Mouse (Mus musculus): Measurements from ENCODE around the gene Asb1. TPM values are rescaled to one million over a fixed set of nuclear protein-coding genes. Genes with fewer than 3 reads are reported as not detected.
A peak's percentile ranks its signal among the peaks of the same experiment; 100 is the strongest.

Gene Asb1
- polyA plus RNA-seq, 1 experiment from 2014 or later = 4.9 TPM

DNA sequence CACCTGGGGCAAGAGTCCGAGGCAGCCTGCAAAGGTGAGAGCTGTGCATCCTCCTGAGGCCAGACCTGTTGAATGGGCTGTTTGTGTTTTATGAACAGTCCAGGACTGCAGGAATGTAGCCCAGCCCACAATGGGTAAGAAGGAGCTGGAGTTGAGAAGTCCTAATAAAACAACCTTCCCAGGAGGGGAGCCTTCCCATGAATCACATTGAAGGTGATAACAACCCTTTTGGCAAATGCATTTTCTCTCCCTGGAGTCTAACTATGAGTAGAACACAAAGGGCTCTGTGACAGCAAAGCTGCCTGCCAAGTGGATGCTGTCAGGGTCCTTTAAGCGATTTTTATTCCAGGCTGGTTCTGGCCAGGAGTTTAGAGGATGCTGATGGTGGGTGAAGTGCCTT lies 40.9 kb downstream of the Asb1 start:
- H3K4me2 ChIP-seq = no peak overlapping the region
- H3K27me3 ChIP-seq = no peaks in the 10 kb centered on the region
- no peaks in the 10 kb centered on the region for H3K9me3 ChIP-seq
- no peak overlapping the region for H3K27ac ChIP-seq
- H3K4me3 ChIP-seq = no peak overlapping the region
- no peaks in the 10 kb centered on the region for H3K36me3 ChIP-seq
- H3K4me1 ChIP-seq = peaks cover 23% of the 10 kb centered on the region
- no peak overlapping the region for H3K9ac ChIP-seq
- ATAC-seq (ENCODE audit: insufficient number of reproducible peaks, low FRiP score, low TSS enrichment, low read depth) = no peak
- 41% methylated on average over 2 of the region's 2 CpGs for WGBS

DNA sequence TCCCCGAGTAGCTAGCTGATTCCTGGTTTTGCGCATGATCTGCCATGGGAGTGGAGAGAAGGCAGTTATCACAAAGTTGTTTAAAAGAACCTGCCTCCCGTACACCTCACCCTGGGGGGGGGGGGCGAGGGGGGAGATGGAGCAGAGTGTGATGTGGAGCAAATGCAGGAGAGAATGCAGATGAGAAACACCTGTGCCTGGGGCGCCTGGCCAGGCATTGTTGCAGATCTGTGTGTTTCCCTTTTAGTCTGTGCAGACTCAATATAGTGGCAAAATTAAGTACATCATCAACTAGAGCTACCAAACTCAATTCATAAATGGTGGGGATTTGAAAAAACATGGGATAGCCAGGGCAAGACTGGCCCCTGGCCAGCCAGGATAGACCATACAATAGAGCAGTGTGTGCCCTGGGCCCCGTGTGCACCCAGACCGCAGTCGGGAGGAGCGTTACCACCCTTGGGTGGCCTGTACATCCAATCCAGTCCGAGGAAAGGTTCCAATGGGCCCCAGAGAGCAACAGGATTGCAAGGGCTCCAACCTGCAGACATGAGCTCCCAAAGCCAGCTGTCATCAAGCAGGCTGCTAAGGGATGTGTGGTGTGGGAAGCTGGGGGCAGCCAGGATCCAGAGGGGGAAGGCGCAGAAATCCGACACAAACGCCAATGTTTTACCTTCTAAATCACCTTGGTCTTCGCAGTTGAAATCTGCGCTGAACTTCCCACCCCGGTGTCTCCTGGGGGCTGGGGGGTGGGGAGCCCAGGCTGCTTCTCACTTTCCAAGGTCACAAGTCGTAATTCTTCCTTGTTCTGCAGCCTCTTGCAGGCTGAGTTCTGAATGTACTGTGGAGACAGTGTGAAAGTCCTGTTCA lies 44.9 kb downstream of the Asb1 start:
- Histone ChIP-seq H3K9me3 (no peaks in the 10 kb centered on the region), H3K27me3 (no peaks in the 10 kb centered on the region), H3K4me3 (no peak overlapping the region), H3K27ac (no peak overlapping the region), H3K36me3 (no peaks in the 10 kb centered on the region), H3K9ac (no peak overlapping the region), H3K4me1 (peaks cover 19% of the 10 kb centered on the region), H3K4me2 (no peak overlapping the region)
- WGBS = 58% methylated on average over 17 of the region's 17 CpGs
- no peak; the same call in 1 of the 2 replicates for ATAC-seq (ENCODE audit: insufficient number of reproducible peaks, low FRiP score, low TSS enrichment, low read depth)

DNA sequence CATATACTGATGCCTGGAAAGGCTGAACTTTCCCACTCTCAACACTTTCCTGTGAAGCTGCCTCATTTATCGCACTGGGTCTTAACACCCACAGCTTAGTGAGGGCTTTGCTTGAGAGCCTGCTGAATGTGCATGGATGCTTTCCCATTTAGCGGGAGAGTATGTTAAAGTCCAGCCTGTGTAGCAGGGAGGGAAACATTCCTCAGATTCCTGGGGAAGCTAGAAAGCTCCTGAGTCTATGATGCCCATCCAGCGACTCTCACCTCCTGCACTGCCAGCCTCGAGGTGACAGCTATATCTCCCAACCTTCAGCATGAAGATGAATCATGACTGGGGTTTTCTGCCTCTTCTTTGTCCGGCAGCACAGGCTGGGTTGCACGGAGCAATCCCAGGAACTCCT lies 49.4 kb downstream of the Asb1 start:
- Histone ChIP-seq H3K27me3 (no peaks in the 10 kb centered on the region), H3K4me3 (no peak overlapping the region), H3K4me1 (peaks cover 11% of the 10 kb centered on the region), H3K36me3 (no peaks in the 10 kb centered on the region), H3K27ac (no peak overlapping the region), H3K4me2 (no peak overlapping the region), H3K9ac (no peak overlapping the region), H3K9me3 (no peaks in the 10 kb centered on the region; the same call in 1 of the 2 replicates)
- 54% methylated on average over 6 of the region's 6 CpGs for WGBS
- no peak for ATAC-seq (ENCODE audit: insufficient number of reproducible peaks, low FRiP score, low TSS enrichment, low read depth)

DNA sequence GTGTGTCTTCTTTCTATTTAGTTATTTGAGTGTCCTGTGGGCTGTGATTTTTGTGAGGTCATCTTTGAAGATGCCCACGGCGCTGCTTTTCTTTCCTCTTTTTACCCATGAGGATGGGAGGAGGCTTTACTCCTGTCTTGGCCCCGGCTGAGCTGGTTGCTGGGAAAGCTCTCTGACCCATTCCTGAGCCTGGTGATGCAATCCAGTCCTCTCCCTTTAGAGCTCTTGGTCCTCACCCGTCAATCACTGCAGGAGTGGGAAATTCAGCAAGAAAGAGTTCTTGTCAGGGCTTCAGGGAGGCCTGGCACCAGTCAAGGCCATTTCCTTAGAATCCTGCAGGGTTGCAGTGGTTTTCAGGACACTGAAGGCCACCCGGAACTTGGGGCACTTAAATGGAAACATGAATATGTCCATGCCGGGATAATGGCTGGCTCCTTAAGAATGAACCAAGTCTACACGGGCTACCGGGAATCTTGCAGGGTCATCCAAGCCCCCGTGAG lies 55.2 kb downstream of the Asb1 start:
- Histone ChIP-seq H3K4me3 (no peak overlapping the region), H3K9ac (no peak overlapping the region), H3K27ac (no peak overlapping the region), H3K4me2 (no peak overlapping the region), H3K9me3 (no peaks in the 10 kb centered on the region; the same call in 1 of the 2 replicates), H3K27me3 (no peaks in the 10 kb centered on the region), H3K4me1 (peaks cover 11% of the 10 kb centered on the region), H3K36me3 (no peaks in the 10 kb centered on the region)
- 85% methylated on average over 9 of the region's 9 CpGs for WGBS
- ATAC-seq (ENCODE audit: insufficient number of reproducible peaks, low FRiP score, low TSS enrichment, low read depth) = no peak

DNA sequence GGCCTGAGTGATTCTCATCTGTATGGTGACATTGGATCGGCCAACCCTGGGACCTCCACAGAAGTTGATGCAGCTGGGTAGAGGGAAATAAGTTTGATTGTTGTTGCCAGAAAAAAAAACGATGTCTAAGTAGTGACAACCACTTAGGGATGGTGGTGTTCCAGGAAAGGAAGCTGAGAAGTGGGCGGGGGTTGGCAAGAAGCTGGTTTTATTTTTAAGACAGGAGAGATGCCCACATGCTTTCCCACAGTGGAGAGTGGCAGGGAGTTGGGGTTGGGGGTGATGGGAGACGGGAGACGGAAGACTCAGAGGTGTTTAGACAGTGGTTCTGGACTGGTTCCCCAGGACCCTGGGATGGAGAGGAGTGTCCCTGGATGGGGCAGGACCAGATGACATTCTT lies 57.3 kb downstream of the Asb1 start:
- Histone ChIP-seq H3K4me2 (no peak overlapping the region), H3K36me3 (no peaks in the 10 kb centered on the region), H3K27me3 (no peaks in the 10 kb centered on the region), H3K4me1 (peaks cover 27% of the 10 kb centered on the region), H3K9me3 (no peaks in the 10 kb centered on the region; the same call in 1 of the 2 replicates), H3K27ac (no peak overlapping the region), H3K4me3 (no peak overlapping the region), H3K9ac (no peak overlapping the region)
- 84% methylated on average over 5 of the region's 5 CpGs for WGBS
- ATAC-seq (ENCODE audit: insufficient number of reproducible peaks, low FRiP score, low TSS enrichment, low read depth) = no peak

DNA sequence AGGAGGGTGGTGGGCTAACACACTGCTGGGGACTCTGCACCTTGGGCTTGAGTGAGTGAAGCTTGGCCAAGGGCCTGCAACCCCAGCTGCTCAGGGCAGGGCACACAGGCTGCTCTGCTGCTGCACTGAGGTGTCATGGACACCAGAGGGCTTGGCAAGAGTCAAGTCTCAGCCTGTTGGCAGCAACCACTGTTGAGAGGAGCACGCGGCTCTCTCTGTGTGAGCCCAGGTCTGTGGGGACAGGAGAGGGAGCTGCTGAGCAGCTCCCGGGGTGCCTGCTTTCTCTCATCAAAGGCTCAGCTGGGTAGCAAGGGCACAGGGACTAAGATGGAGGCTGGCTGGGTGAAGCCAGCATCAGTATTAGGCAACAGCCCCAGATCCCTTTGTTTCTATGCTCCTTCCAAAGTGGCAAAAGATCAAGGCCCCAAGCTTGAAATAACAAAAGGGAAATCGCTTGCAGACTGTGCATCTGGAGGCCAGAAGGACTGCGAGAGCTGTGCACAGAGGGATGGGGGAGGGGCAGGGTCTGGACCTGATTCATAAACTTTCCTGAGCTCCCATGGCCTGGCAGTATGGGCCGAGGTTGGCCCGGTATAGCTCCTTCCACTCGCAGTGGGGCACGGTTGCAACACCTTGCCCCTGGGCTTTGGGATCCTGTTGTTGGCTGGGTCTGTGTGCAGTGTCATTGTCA lies 60.5 kb downstream of the Asb1 start:
- Histone ChIP-seq H3K27ac (peak overlapping the region; percentile 79), H3K27me3 (peaks cover 6% of the 10 kb centered on the region; the same call in 1 of the 2 replicates), H3K36me3 (no peaks in the 10 kb centered on the region), H3K4me3 (no peak overlapping the region), H3K4me2 (no peak overlapping the region), H3K4me1 (peaks cover 37% of the 10 kb centered on the region), H3K9me3 (no peaks in the 10 kb centered on the region), H3K9ac (no peak overlapping the region)
- WGBS = 13% methylated on average over 9 of the region's 9 CpGs
- peak; percentile 74 for ATAC-seq (ENCODE audit: insufficient number of reproducible peaks, low FRiP score, low TSS enrichment, low read depth)

DNA sequence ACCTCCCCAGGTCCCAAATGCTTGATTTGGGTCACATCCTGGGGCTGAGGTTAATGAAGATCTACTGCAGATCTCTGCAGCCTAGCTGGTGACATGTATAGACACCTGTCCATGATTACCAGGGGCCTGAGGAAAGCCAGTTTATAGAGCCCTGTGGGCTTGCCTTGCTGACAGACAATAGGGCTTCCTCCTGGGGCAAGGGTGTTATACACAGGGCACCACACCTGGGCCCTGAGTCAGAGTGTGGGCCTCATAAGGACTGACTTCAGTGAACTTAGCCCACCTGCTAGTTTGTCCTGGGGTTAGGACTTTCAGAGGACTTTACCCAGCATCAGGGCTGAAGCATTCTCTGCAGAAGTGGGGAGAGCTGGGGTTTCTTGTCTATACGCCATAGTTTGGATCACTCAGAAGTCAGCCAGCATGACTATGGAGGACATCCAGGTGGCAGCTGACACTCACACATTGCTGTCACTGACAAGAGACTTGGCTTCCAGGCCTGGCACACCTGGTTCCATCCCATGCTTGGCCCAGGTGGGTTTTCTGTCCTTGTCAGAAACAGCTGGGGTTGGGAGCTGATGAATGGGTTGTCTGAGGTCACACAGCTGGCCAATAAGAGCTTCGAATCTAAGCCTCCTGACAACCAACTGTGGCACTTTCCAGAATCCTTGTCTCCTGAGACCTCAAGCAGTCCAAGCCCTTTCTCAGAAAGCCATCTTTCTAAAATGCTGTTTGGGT lies 61.2 kb downstream of the Asb1 start:
- WGBS = 65% methylated on average over 2 of the region's 2 CpGs
- Histone ChIP-seq H3K36me3 (no peaks in the 10 kb centered on the region), H3K9me3 (no peaks in the 10 kb centered on the region), H3K9ac (no peak overlapping the region), H3K27ac (peak overlapping the region; percentile 79), H3K4me1 (peaks cover 41% of the 10 kb centered on the region), H3K4me3 (no peak overlapping the region), H3K4me2 (no peak overlapping the region), H3K27me3 (peaks cover 6% of the 10 kb centered on the region; the same call in 1 of the 2 replicates)
- ATAC-seq (ENCODE audit: insufficient number of reproducible peaks, low FRiP score, low TSS enrichment, low read depth) = no peak

DNA sequence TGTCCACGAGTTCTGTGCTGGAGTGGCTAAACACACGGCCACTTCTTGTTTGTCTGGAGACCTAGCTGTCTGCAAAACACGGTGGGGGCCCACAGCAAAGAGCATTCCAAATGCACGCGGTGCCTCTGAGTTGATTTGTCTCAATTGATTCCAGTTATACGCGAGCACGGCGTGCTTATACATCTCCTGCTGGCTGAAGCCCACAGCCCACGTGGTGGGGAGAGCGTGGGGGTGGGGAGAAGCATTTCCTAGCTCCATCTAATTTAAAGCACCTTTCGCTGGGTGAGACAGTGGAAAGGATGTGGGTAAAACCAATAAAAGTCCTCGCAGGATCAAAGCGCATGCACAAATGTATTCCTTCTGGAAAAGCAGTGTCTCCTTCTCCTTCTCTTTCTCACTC lies 65.3 kb downstream of the Asb1 start:
- no peak overlapping the region for H3K4me3 ChIP-seq
- no peaks in the 10 kb centered on the region for H3K9me3 ChIP-seq
- 0 out of 2 replicates have a peak, but pooled peaks have one; percentile 9 for ATAC-seq (ENCODE audit: insufficient number of reproducible peaks, low FRiP score, low TSS enrichment, low read depth)
- no peak overlapping the region for H3K9ac ChIP-seq
- 31% methylated on average over 14 of the region's 14 CpGs for WGBS
- peaks cover 9% of the 10 kb centered on the region; the same call in 1 of the 2 replicates for H3K27me3 ChIP-seq
- no peaks in the 10 kb centered on the region for H3K36me3 ChIP-seq
- no peak overlapping the region for H3K4me2 ChIP-seq
- peaks cover 49% of the 10 kb centered on the region for H3K4me1 ChIP-seq
- peak overlapping the region; percentile 61 for H3K27ac ChIP-seq

DNA sequence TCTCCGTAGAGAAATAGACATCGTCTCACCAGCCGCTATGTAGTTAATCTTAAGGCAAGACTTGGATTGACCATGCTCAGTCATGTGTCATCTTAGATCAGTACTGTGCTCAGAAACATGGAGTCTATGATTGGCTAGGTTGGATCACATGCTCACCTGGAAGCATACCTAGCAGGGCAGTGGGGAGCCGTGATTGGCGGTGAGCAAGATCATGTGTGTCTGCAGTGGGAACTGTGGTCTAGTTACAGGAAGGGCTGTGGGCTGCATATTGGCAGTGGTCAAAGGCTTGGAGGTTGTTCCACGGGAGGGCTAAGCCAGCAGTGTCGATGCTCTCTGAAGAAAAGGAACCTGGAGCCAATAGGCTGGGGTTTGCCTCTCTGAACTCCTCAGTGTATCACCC lies 66.4 kb downstream of the Asb1 start:
- ATAC-seq (ENCODE audit: insufficient number of reproducible peaks, low FRiP score, low TSS enrichment, low read depth) = no peak
- Histone ChIP-seq H3K27me3 (peaks cover 9% of the 10 kb centered on the region; the same call in 1 of the 2 replicates), H3K27ac (no peak overlapping the region), H3K9ac (no peak overlapping the region), H3K4me1 (peaks cover 49% of the 10 kb centered on the region), H3K4me2 (no peak overlapping the region), H3K9me3 (no peaks in the 10 kb centered on the region), H3K36me3 (no peaks in the 10 kb centered on the region), H3K4me3 (no peak overlapping the region)
- 93% methylated on average over 7 of the region's 7 CpGs for WGBS

DNA sequence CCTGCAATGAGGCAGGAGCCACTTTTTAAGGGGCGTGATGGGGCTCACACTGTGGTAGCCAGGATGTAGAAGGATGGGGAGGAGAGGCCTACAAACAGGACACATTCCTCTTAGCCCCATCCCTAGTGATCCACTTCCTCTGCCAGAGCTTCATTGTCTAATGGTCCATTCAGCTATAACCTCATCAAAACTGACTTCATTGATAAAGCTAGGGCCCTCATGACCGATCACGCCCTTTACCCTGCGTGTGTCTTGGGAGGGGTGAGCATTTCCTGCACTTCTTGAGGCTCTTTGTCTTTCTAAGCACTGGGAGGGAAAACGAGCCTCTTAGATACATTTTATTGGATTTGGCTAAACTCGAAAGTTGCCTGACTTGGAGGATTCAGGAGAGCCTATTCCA lies 66.8 kb downstream of the Asb1 start:
- Histone ChIP-seq H3K4me3 (no peak overlapping the region), H3K9ac (no peak overlapping the region), H3K4me2 (no peak overlapping the region), H3K27ac (no peak overlapping the region), H3K27me3 (peaks cover 9% of the 10 kb centered on the region; the same call in 1 of the 2 replicates), H3K36me3 (no peaks in the 10 kb centered on the region), H3K9me3 (no peaks in the 10 kb centered on the region), H3K4me1 (peaks cover 49% of the 10 kb centered on the region)
- ATAC-seq (ENCODE audit: insufficient number of reproducible peaks, low FRiP score, low TSS enrichment, low read depth) = no peak
- 71% methylated on average over 6 of the region's 6 CpGs for WGBS

Data from limb, embryonic 15.5 days (tissue).